Mouse (Mus musculus): Measurements from ENCODE around the gene Btbd16.
A peak's percentile ranks its signal among the peaks of the same experiment; 100 is the strongest.

The Btbd16 gene

DNA sequence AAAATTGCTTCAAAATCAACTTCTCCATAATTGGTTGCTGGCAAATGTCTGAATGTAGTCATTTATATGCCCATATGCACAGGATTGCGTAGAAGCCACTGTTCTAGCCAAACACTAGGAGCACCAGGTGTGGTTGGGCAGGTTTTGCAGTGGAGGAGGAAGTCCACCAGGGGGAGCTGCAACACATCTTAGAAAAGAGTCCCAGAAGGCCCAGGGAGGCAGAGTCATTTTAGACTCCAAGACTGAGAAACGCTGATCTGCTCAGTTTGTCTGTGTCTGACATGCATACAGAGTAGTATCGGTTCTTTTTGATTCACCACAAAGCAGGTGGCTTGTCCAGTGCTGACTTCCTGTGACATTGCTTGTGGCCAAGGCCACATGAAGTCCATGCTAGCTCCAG lies 3.2 kb upstream of the Btbd16 start:
- DNase-seq, result peak; percentile 81

DNA sequence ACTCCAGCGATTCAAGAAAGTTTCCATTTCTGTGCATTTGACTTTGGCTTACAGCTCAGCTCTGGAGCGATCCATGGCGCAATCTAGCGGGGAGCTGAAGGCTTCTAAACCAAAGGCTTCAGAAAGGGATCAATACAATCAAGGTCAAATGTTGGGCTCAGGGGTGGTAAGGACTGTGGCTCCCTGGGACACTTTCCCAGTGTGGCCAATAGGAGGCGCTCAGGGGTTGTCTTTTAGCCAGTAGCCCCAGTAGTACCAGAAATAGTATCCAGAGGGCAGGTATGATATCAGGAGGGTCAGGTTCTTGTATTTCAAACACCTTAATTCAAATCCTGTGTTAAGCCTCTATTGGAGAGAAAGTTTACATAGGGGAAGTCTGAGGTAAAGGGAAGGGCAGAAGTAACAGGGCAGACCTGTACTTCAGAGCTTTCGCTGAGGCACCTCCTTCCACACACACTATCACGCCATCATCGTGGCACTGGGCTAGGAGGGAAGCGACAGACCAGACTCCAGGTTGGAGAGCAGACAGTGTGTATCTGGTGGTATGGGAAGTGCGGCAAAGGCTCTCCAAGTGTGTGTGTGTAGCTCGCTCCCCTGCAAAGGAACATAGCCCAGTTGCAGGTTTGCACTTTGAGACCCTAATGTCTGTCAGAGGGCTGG lies 568 bp upstream of the Btbd16 start:
- DNase-seq, result no peak

DNA sequence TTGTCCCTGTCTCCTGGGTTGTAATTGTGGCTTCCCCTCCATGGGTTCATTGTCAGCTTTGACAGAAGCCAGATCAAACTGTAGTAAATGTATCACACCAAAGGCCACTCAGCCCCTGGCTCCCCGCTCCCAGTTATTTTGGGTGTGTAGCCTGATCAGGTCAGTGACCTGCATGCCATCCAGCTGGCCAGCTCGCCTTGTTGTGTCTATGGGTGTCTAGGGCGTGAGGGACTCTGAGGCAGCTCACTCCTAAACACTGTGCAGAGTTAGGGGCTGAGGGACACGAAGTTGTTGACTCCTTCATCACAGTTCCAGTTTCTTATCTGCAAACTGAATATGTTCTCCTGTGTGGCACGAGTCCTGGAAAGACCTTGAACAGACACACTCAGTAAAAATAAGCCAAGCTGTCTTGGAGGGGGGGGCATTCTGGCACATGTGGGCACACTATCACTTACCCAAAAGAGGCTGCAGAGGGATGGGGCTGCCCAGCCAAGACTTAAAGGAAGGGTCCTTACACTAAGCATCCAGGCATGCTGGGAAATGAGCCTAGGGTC lies 7.1 kb downstream of the Btbd16 start:
- no peak for DNase-seq

DNA sequence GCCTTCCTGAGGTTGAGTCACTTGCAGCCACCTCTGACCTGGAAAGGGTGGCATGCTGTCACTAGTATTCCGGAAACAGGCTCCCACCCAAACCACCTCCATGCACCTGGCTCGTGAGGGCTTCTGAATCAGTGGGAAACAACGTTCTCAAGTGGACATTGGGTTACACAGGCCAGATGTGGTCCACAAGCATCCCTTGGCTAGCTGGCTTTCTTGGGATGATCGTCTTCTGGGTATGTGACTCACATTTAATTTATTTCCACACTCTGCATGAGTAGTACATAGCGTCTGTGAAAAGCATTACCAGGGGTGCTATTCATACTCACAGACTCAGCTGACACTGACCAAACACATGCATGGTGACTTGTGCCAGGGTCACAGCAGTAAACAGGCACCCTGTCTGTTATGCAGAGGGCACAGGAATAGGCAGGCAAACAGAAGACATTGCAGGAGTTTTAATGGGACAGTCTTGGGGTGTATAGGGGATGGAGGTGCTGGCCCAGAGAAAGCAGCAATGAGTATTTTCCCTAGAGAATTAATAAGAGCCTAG lies 8.7 kb downstream of the Btbd16 start:
- no peak for DNase-seq

- DNase-seq, result no peak
These were observed 12.2 kb downstream of the Btbd16 start for GRCm38 (mm10) chr7:130785923-130786575.

DNA sequence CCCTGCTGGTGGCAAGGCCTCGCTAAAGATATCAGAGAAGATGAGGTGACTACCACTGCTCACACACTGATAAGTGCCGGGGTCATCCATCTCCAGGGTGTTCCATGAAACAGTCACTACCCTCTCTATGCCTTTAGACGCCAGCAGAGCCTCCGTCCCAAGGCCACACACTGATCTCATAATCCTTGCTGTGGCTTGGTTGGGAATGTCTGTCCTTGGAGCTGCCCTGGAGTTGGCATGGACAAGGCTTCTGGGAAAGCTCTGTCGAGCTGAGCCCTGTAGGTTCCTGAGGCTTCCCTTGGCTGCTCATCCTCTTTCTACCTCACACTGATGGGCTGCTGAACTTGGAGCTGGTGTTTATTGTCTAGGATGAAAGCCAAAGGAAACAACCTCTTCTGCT lies 12.8 kb downstream of the Btbd16 start:
- DNase-seq, result no peak

DNA sequence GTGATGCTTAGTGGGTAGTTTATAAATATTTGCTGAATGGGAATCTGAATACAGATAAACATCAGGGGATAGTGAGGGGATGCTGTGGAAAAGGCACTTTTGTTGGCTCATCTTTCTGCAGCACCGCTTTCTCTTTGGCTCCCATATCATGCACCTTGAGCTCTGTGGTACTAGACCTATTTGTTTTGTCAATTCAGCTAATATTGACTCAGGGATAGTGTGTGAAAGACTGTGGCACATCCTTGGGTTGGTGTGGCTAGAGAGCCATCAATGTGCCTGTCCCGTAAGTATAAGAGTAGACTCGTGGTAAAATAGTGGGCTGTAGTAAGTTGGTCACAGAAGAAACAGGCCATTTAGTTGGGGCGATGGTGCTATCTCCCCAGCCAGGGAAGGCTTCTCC lies 13.7 kb downstream of the Btbd16 start:
- no peak for DNase-seq

DNA sequence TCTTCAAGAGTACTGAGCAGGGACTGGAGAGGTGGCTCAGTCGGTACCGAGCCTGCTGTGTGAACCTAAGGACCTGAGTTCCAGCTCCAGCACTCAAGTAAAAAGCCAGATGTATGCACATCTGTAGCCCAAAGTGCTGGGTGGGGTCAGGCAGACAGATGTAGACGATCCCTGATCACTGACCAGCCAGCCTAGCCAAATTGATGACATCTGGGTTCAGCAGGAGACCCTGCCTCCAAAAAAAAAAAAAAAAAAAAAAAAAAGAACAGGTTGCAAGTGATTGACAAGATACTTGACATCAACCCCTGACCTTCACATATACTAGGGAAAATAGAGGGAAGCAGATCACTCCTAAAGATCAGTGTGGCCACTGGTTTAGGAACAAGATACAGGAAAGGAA lies 15.1 kb downstream of the Btbd16 start:
- DNase-seq, result no peak

DNA sequence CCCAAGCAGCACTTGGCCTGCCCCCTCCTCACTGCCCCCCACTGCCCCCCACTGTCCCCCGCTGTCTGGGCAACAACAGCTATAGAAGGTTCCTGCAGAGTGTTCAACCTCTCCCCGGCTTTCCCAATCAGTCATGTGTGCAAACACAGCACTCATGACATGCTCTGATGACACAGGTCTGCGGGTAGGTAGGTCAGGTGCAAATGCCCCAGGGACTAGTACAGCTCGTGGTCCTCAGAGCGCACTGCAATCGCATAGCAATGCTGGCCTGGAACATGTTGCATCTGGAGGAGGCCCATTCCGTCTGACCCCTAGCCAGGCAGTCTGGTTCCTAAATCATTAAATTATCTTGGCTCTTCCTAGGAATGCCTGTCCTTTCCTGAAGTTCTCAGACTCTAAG lies 15.6 kb downstream of the Btbd16 start:
- no peak for DNase-seq

DNA sequence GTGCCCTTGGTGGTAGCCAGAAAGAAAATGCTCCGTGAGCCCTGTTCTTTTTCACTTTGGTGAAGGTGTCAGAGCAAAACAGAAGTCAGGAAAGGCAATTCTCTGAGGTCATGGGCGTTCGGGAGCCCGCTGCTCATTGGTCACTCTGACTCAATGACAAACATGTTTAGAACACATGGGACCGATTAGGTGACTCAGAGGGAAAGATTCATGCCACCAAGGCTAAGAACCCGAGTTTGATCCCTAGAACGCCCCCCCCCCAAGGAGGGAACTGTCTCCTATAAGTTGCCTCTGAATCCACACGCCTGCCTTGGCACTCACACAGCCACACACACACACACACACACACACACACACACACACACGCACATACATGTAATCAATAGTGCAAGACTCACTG lies 19.8 kb downstream of the Btbd16 start:
- DNase-seq, result no peak

DNA sequence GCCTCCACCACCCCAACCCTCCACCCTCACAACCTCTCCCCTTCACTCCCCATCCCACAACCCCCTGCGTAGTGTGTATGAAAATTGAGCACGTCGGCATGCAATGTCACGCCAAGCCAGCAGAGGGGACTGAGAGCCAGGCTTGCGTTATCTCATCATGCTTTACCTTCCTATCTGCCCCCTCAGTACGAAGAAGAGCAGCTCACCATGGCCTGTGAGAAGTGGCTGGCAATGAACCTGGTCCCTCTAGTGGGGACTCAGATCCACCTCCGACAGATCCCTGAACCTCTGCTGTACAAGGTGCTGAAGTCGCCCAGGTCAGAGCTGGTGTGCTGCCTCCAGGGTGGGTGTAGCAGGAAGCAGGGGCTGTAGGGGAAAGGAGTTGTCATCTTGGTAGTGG lies 22.9 kb downstream of the Btbd16 start:
- DNase-seq, result no peak

DNA sequence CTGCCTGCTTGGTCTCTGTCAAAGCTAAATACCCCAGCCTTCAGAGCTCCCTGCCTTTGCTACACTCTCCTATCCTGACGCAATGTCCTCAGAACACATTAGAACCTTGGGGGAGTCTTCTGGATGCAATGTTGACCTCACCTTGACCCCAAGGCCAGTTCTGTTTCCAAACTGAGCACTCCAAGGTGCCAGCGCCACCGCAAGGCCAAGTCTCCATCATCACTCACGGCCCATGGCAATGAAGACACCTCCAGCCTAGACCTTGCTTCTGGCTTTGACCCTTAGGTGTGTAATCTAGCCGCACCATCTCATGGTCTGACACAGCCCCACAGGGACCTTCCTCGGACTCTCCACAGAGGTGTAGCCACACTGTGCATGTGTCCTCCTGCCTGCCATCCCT lies 23.7 kb downstream of the Btbd16 start:
- DNase-seq, result no peak

DNA sequence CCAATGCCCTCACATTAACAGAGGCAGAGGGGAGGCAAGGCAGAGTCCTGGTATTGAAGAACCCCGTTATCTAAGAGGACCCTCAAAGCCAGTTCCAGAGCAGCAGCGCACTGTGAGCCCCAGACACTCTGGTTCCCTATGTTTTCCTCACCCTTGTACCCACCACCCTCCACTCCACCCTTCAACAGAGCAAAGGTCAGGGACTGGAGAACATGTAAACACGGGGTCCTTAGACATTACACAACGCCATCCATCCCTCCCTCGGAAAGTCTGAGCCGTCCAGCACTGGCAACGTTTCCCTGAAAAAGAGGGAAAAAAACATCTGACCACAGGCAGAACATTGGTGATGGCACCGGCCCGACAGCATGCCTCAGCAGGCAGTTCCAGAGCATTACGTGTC lies 25.5 kb downstream of the Btbd16 start:
- no peak for DNase-seq

GRCm38 (mm10) chr7:130800681-130801080 lies 26.8 kb downstream of the Btbd16 start:
- no peak for DNase-seq

GRCm38 (mm10) chr7:130801811-130802210 lies 27.9 kb downstream of the Btbd16 start:
- no peak for DNase-seq

GRCm38 (mm10) chr7:130803251-130803825 lies 29.5 kb downstream of the Btbd16 start:
- DNase-seq, result no peak

- DNase-seq, result no peak
These were observed 31.1 kb downstream of the Btbd16 start for GRCm38 (mm10) chr7:130804991-130805390.

GRCm38 (mm10) chr7:130807749-130808148 lies 33.9 kb downstream of the Btbd16 start:
- DNase-seq, result no peak

GRCm38 (mm10) chr7:130808694-130809093 lies 34.8 kb downstream of the Btbd16 start:
- no peak for DNase-seq

DNA sequence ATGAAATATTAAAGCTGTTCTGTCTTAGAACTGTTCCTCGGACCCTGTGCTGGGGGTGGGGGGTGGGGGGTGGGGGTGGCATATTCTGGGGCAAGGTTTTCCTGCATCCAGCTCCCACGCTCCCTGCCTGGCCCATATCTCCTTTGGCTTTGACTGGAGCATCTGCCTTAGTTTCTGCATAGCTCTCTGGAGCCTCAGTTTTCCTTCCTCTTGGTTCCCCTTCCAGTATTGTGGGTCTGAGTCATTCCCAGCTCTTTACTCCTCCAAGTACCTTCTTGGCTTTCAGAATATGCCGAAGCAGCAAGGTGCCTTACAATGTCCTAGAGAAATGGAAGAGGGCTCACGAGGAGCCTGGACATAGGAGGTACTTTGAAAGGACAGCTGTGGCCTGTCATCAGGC lies 36.4 kb downstream of the Btbd16 start:
- DNase-seq, result no peak

DNA sequence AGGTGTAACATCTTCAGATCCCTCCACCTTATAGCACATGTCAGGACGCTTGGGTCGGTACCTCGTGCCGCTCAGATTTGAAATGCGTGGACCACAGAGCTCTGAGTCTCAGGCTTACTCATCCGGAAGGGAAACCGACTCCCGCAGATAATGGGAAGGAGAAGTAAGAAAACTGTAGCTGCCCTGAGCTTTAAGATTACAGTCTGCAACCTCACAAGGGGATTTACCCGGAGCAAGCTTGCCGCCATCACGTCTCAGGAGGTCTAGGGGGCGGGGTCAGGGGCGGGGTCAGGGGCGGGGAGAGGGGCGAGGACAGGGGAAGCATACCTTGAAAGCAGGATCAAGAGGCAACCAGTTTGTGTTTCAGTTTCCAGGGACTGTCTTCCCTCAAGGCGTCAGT lies 38.5 kb downstream of the Btbd16 start:
- no peak for DNase-seq

DNA sequence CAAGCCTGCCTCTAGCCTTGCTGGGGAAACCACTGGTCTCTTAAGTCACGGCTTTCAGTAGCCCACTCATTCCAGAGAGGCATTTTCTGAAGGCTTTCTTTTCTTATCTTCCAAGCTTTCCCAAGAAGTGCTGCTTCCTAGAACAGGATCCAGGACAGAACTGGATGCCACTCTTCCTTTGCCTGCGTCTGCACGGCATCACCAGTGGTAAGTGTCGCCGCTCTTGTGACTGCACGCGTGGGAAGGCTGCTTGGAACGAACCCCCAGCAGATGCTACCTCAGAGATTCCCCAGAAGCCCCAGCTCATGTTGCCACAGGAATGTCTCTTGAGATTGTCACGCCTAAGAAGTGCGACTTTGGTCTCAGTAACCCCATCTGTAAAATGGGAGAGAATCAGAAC lies 41.7 kb downstream of the Btbd16 start:
- DNase-seq, result no peak

- no peak for DNase-seq
These were observed 42.4 kb downstream of the Btbd16 start for GRCm38 (mm10) chr7:130816243-130816642.

DNA sequence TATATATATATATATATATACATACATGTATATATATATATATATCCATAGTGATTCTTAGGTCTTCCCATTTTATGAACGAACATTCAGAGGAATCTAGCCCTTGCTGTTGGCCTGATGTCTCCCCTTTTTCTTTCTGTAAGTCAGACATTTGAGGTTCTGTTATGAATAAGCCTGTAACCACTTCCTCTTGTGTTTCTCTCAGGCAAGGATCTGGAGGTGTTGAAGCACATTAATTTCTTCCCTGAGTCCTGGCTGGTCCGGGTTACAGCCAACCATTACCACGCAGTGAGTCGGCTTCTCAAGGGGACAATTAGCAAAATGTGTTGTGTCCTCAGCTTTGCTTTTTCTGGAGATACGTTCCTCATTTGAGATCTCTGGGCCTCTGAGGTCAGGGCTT lies 44.9 kb downstream of the Btbd16 start:
- DNase-seq, result no peak
